Mouse (Mus musculus) myocyte (in vitro differentiated cells): ENCODE measurements around the gene Usp36. TPM values are rescaled to one million over a fixed set of nuclear protein-coding genes. Genes with fewer than 3 reads are reported as not detected.

ENCODE experiments used
- H3K27me3 ChIP-seq: one replicate; pipeline ENCODE4 v1.6.1; 2011; ENCODE audit not compliant: control insufficient read depth, insufficient read depth, insufficient read length
- H3K36me3 ChIP-seq: one replicate; pipeline ENCODE4 v1.6.1; 2011; ENCODE audit not compliant: control insufficient read depth, insufficient read depth
- H3K4me2 ChIP-seq: one replicate; pipeline ENCODE4 v1.6.1; 2011; ENCODE audit warnings: low read depth, control low read depth
- H3K4me3 ChIP-seq: one replicate; pipeline ENCODE4 v1.5.1; 2011; ENCODE audit warnings: mild to moderate bottlenecking, control low read depth, moderate library complexity
- H3K79me2 ChIP-seq: one replicate; pipeline ENCODE4 v1.6.1; 2011; ENCODE audit not compliant: control insufficient read depth, insufficient read depth
- H3ac ChIP-seq: one replicate; pipeline ENCODE4 v1.6.1; 2011; ENCODE audit not compliant: control insufficient read depth, insufficient read length
- CEBPB ChIP-seq: IDR thresholded peaks from 2 replicates; pipeline ENCODE4 v1.6.1; 2011; ENCODE audit warnings: mild to moderate bottlenecking, moderate library complexity; ENCODE audit not compliant: poor library complexity, insufficient read depth, severe bottlenecking
- E2F4 ChIP-seq: IDR thresholded peaks from one replicate; pipeline ENCODE4 v1.6.1; 2011; ENCODE audit warnings: mild to moderate bottlenecking, control low read depth, moderate library complexity; ENCODE audit not compliant: insufficient read depth
- MAX ChIP-seq: IDR thresholded peaks from one replicate; pipeline ENCODE4 v1.6.1; 2011; ENCODE audit warnings: low read depth, mild to moderate bottlenecking, control low read depth
- MYOD1 ChIP-seq, 3 experiments: IDR thresholded peaks; one replicate each; pipeline ENCODE4 v1.6.1; 2011; ENCODE audit warnings: control low read depth in 2 of 3, low read depth in 2 of 3, mild to moderate bottlenecking in 2 of 3, moderate library complexity in 1 of 3; ENCODE audit not compliant: insufficient read length in 2 of 3, control insufficient read depth in 1 of 3
- MYOG ChIP-seq, 3 experiments: IDR thresholded peaks; one replicate each; pipeline ENCODE4 v1.6.1; 2011; ENCODE audit warnings: control low read depth in 2 of 3, low read depth in 2 of 3, mild to moderate bottlenecking in 2 of 3; ENCODE audit not compliant: insufficient read length in 2 of 3, control insufficient read depth in 1 of 3, insufficient read depth in 1 of 3
- POLR2A ChIP-seq: IDR thresholded peaks from one replicate; pipeline ENCODE4 v1.6.1; 2011; ENCODE audit warnings: low read depth, mild to moderate bottlenecking, control low read depth, moderate library complexity; ENCODE audit not compliant: insufficient read length
- POLR2AphosphoS2 ChIP-seq: IDR thresholded peaks from one replicate; pipeline ENCODE4 v1.6.1; 2011; ENCODE audit warnings: low read depth, control low read depth; ENCODE audit not compliant: insufficient read length
- REST ChIP-seq: IDR thresholded peaks from one replicate; pipeline ENCODE4 v1.6.1; 2011; ENCODE audit warnings: mild to moderate bottlenecking, control low read depth, moderate library complexity; ENCODE audit not compliant: insufficient read depth, insufficient read length
- SRF ChIP-seq: IDR thresholded peaks from one replicate; pipeline ENCODE4 v1.6.1; 2011; ENCODE audit warnings: low read depth; ENCODE audit not compliant: control insufficient read depth, insufficient read length
- TCF12 ChIP-seq: IDR thresholded peaks from one replicate; pipeline ENCODE4 v1.6.1; 2011; ENCODE audit warnings: mild to moderate bottlenecking, control low read depth; ENCODE audit not compliant: poor library complexity, insufficient read depth, severe bottlenecking
- TCF3 ChIP-seq: IDR thresholded peaks from one replicate; pipeline ENCODE4 v1.6.1; 2011; ENCODE audit warnings: low read depth, control low read depth; ENCODE audit not compliant: insufficient read length
- USF1 ChIP-seq: IDR thresholded peaks from one replicate; pipeline ENCODE4 v1.6.1; 2011; ENCODE audit warnings: low read depth, mild to moderate bottlenecking, control low read depth, moderate library complexity
- polyA plus RNA-seq: library from polyadenylated mRNA; unstranded; fragments of >200 nt; fragmentation: generic; extraction: Trizol; gene quantifications from one replicate; pipeline ENCODE4 v1.2.1, GENCODE M21; 2012; ENCODE audit warnings: missing spikeins

The Usp36 gene
- polyA plus RNA-seq, 1 experiment = 19.5 TPM

GRCm38 (mm10) chr11:118232314-118232831 is 57.7 kb downstream of the Usp36 start:
- no peaks in the 10 kb centered on the region for H3K36me3 ChIP-seq
- no peak overlapping the region for H3ac ChIP-seq
- no peaks in the 10 kb centered on the region for H3K27me3 ChIP-seq
- peaks cover 45% of the 10 kb centered on the region for H3K79me2 ChIP-seq
- no peak overlapping the region for H3K4me3 ChIP-seq
- TF ChIP-seq USF1 = peak; percentile 75
- TF ChIP-seq SRF = no peak
- no peak for TF ChIP-seq TCF12
- H3K4me2 ChIP-seq = peak overlapping the region; percentile 57

GRCm38 (mm10) chr11:118229941-118230340 is 60.1 kb downstream of the Usp36 start:
- TF ChIP-seq MAX (no peak), MYOG (IDR thresholded peaks at IDR 0.05; ENCODE audit: control insufficient read depth in 1 of 3, insufficient read depth in 1 of 3, insufficient read length in 2 of 3, low read depth in 2 of 3) (no peak), POLR2AphosphoS2 (no peak), TCF12 (no peak)
- H3K4me3 ChIP-seq = no peak overlapping the region
- H3K27me3 ChIP-seq = no peaks in the 10 kb centered on the region
- H3K36me3 ChIP-seq = no peaks in the 10 kb centered on the region
- H3K4me2 ChIP-seq = no peak overlapping the region
- H3K79me2 ChIP-seq = peaks cover 24% of the 10 kb centered on the region
- no peak overlapping the region for H3ac ChIP-seq

DNA sequence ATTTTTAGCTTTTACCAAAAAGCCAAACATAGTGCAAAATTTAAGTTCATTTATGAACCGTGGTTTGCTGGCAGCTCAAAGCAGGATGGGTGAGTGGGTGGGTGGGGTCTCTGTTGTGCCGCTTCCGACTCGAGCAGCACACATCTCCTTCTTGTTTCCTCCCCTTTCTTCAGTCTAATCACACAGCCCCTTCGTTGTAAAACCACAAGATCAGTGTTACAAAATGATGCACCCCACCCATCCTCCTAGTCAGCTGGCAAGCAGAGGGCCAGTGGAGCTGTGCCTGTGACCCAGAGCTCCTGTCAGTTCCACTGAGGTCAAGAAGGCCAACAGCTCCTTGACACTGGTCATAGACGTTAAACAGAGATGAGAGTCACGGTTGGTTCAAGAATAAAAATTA is 62.4 kb downstream of the Usp36 start:
- no peak overlapping the region for H3K4me3 ChIP-seq
- no peak for TF ChIP-seq CEBPB
- TF ChIP-seq SRF = no peak
- TF ChIP-seq POLR2AphosphoS2 = no peak
- no peak for TF ChIP-seq MYOG (IDR thresholded peaks at IDR 0.05; ENCODE audit: control insufficient read depth in 1 of 3, insufficient read depth in 1 of 3, insufficient read length in 2 of 3, low read depth in 2 of 3)
- TF ChIP-seq REST = no peak
- TF ChIP-seq E2F4 = no peak
- TF ChIP-seq TCF12 = no peak
- no peak for TF ChIP-seq TCF3
- no peak for TF ChIP-seq POLR2A
- TF ChIP-seq MYOD1 (IDR thresholded peaks at IDR 0.05; ENCODE audit: control insufficient read depth in 1 of 3, insufficient read length in 2 of 3, low read depth in 2 of 3) = no peak
- no peak for TF ChIP-seq MAX
- TF ChIP-seq USF1 = no peak
- no peaks in the 10 kb centered on the region for H3K36me3 ChIP-seq
- peaks cover 29% of the 10 kb centered on the region for H3K79me2 ChIP-seq
- no peak overlapping the region for H3ac ChIP-seq
- no peaks in the 10 kb centered on the region for H3K27me3 ChIP-seq
- H3K4me2 ChIP-seq = no peak overlapping the region

DNA sequence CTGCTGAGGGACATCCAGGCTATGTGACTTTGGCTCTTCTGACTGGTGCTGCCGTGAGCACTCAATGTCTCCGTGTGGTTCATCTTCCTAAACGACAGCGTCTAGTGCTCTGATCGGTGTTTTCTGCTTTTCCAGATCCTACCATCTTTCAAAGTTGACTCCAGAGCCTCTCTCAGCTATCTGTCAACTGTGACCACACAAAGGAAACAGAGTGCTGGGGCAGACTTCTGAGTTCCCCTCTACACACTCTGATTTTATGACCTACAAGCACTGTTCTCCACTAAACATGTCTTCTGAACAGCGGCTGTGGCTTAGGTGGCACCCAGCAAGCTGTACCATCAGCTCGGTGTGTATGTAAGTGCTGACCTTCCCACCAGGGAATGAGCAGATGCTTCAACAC is 63.2 kb downstream of the Usp36 start:
- no peak overlapping the region for H3K4me2 ChIP-seq
- H3K27me3 ChIP-seq = no peaks in the 10 kb centered on the region
- no peak overlapping the region for H3ac ChIP-seq
- TF ChIP-seq USF1 (no peak), POLR2A (no peak), CEBPB (no peak), MYOD1 (IDR thresholded peaks at IDR 0.05; ENCODE audit: control insufficient read depth in 1 of 3, insufficient read length in 2 of 3, low read depth in 2 of 3) (no peak), MYOG (IDR thresholded peaks at IDR 0.05; ENCODE audit: control insufficient read depth in 1 of 3, insufficient read depth in 1 of 3, insufficient read length in 2 of 3, low read depth in 2 of 3) (no peak), REST (no peak), POLR2AphosphoS2 (no peak), TCF3 (no peak), SRF (no peak), MAX (no peak), TCF12 (no peak), E2F4 (no peak)
- no peak overlapping the region for H3K4me3 ChIP-seq
- no peaks in the 10 kb centered on the region for H3K36me3 ChIP-seq
- H3K79me2 ChIP-seq = peaks cover 29% of the 10 kb centered on the region

DNA sequence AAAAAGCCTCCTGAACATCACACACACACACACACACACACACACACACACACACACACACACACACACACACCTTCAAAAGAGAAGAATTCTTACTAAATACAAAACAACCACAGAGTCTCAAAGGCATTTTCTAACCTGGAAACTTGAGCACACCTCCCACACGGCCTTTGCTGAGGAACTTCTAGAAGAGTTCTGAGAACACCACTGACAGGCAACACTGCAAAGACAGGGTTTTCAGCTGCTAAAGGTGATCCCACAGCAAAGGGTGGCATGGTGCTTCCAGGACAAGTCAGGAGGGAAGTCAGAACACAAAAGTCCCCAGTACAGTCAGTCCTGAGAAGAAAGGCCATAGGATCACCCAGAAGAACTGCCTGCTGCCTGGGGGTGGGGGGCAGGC is 64.2 kb downstream of the Usp36 start:
- no peaks in the 10 kb centered on the region for H3K36me3 ChIP-seq
- H3K4me2 ChIP-seq = no peak overlapping the region
- peaks cover 23% of the 10 kb centered on the region for H3K79me2 ChIP-seq
- H3ac ChIP-seq = no peak overlapping the region
- H3K27me3 ChIP-seq = no peaks in the 10 kb centered on the region
- no peak overlapping the region for H3K4me3 ChIP-seq
- no peak for TF ChIP-seq MYOD1 (IDR thresholded peaks at IDR 0.05; ENCODE audit: control insufficient read depth in 1 of 3, insufficient read length in 2 of 3, low read depth in 2 of 3)
- TF ChIP-seq TCF12 = no peak
- TF ChIP-seq MAX = no peak
- no peak for TF ChIP-seq MYOG (IDR thresholded peaks at IDR 0.05; ENCODE audit: control insufficient read depth in 1 of 3, insufficient read depth in 1 of 3, insufficient read length in 2 of 3, low read depth in 2 of 3)
- no peak for TF ChIP-seq SRF
- no peak for TF ChIP-seq E2F4
- TF ChIP-seq CEBPB = no peak
- TF ChIP-seq POLR2AphosphoS2 = no peak
- no peak for TF ChIP-seq TCF3
- TF ChIP-seq POLR2A = no peak
- TF ChIP-seq USF1 = no peak
- TF ChIP-seq REST = no peak
